Mouse (Mus musculus) limb, embryonic 15.5 days (tissue): ENCODE measurements at regions not wholly inside any gene's neighbourhood (a gene's known extent, or its start where the extent isn't known, plus 50 kb on each side); places are given as distances from the start of the nearest gene placed in this dataset.

Source experiments
- ATAC-seq: fragments of 200-750 bp; cut with Nextera tagmentation; 2 replicates; pipeline ENCODE4 v1.8.0; 2017; ENCODE audit warnings: low read depth, moderate TSS enrichment; ENCODE audit not compliant: insufficient number of reproducible peaks, low FRiP score, low TSS enrichment
- H3K27ac ChIP-seq: fragments of 300-500 bp; sonication (generic); 2 replicates; pipeline ENCODE4 v1.5.1; 2015; ENCODE audit warnings: moderate library complexity, mild to moderate bottlenecking, inconsistent platforms
- H3K27me3 ChIP-seq: fragments of 300-500 bp; sonication (generic); 2 replicates; pipeline ENCODE4 v1.6.1; 2015; ENCODE audit warnings: inconsistent platforms
- H3K36me3 ChIP-seq: fragments of 300-500 bp; sonication (generic); 2 replicates; pipeline ENCODE4 v1.6.1; 2015; ENCODE audit warnings: inconsistent platforms
- H3K4me1 ChIP-seq: fragments of 300-500 bp; sonication (generic); 2 replicates; pipeline ENCODE4 v1.6.1; 2015; ENCODE audit warnings: inconsistent platforms
- H3K4me2 ChIP-seq: fragments of 300-500 bp; sonication (generic); 2 replicates; pipeline ENCODE4 v1.6.1; 2015; ENCODE audit warnings: mild to moderate bottlenecking, inconsistent platforms
- H3K4me3 ChIP-seq: fragments of 300-500 bp; sonication (generic); 2 replicates; pipeline ENCODE4 v1.5.1; 2015; ENCODE audit warnings: mild to moderate bottlenecking, inconsistent platforms
- H3K9ac ChIP-seq: fragments of 300-500 bp; sonication (generic); 2 replicates; pipeline ENCODE4 v1.6.1; 2015; ENCODE audit warnings: inconsistent platforms
- H3K9me3 ChIP-seq: fragments of 300-500 bp; sonication (generic); 2 replicates; pipeline ENCODE4 v1.6.1; 2016; ENCODE audit warnings: inconsistent platforms
- WGBS: fragments of 180-500 bp; shearing (Covaris S2); methylation state at CpG from one replicate; pipeline ENCODE4 v1.1.7; 2015; 5-methylcytosine and 5-hydroxymethylcytosine counted together

DNA sequence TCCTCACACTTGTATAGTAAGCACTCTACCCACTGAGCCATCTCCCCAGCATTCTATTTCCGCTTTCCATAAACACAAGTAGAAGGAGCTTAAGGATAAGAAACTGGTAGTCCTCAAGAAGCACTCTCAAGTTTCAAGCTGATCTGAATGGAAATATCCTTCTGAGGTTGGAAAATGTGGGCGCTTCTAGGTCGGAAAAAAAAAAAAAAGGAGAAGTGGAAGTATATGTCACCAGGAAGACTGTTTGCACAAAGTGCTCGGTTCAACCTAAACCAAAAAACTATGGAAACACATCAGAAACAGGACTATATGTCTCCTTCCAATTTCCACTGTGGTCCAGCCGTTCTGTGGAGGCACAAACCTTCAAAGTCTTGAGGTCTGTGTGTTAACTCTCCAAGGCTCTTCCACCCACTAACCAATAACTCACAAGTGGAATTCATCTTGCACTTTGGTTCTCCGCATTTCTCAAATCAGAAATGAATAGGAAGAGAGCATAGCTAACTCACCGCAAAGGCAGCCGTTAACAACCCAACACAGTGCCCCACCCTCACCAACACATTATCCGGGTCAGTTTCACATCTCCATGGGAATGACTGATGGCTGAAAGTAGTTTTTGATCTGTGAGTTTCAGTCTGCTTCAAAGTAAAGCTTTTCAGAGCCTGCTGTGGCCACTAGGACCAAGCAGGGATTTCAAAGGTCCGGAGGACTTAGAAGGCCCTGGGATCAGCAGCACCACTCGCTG is 455.8 kb downstream of the Wdr11 start:
- Histone ChIP-seq H3K4me2 (no peak overlapping the region), H3K27me3 (no peaks in the 10 kb centered on the region), H3K36me3 (no peaks in the 10 kb centered on the region), H3K4me3 (no peak overlapping the region), H3K27ac (0 out of 2 replicates have a peak overlapping the region, but pooled peaks have one; percentile 22), H3K9me3 (no peaks in the 10 kb centered on the region), H3K9ac (no peak overlapping the region), H3K4me1 (peaks cover 6% of the 10 kb centered on the region)
- no peak; the same call in 1 of the 2 replicates for ATAC-seq
- WGBS, result 58% methylated on average over 11 of the region's 11 CpGs

DNA sequence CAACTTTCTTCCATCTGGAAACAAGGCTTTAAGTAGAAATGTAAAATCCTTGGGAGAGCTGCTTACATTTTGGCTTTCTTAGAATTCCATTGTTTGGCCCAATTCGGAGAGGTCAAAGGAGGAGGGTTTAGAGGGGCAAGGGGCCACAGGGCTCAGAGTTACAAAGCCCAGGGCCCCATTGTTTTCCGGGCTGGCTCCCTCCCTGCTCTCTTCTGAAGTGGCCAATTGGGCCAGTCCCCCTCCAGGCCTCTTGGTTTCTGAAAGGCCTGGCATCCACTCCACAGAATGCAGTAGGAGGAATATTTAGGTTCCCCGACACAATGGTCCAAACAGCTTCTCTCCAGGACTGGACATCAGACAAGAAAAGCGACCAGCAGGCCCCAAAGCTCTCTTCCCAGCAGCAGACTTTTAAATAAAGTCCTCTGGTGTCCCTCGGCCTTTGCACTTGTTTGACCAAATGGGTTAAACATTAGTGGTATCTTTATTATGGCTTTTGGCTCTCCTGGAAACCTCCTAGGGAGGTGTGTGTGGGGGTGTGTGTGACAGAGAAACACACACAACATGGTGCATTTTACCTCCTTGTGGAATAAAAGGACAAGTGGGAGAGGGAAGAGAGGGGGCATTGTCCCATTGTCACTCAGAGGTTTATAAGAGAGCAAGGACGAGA is 456.6 kb downstream of the Wdr11 start:
- Histone ChIP-seq H3K36me3 (no peaks in the 10 kb centered on the region), H3K27ac (0 out of 2 replicates have a peak overlapping the region, but pooled peaks have one; percentile 22), H3K4me3 (no peak overlapping the region), H3K9me3 (no peaks in the 10 kb centered on the region), H3K4me2 (no peak overlapping the region), H3K27me3 (no peaks in the 10 kb centered on the region), H3K4me1 (peaks cover 6% of the 10 kb centered on the region), H3K9ac (no peak overlapping the region)
- 70% methylated on average over 6 of the region's 6 CpGs for WGBS
- no peak for ATAC-seq

DNA sequence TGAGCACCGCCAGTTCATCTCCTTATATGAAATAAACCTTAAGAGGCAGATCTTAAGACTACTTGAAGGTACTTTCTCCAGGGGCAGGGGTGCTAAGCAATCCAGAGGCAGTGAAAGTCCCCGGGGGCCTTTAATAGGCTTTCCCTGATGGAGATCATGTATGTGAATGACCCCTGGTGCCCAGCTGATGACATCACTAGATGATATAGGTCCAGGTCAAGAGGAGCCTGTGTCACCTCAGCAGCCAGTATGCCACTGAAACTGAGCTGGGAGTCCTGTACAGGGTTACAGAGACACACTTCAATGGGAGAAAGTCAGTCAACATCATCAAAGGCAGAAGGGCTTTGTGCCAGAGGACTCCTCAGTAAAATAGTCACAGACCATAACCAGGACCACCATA is 457.8 kb downstream of the Wdr11 start:
- Histone ChIP-seq H3K36me3 (no peaks in the 10 kb centered on the region), H3K4me2 (no peak overlapping the region), H3K4me3 (no peak overlapping the region), H3K9ac (no peak overlapping the region), H3K9me3 (no peaks in the 10 kb centered on the region), H3K4me1 (0 out of 2 replicates have a peak, but pooled peaks cover 2% of the 10 kb centered on the region), H3K27me3 (no peaks in the 10 kb centered on the region), H3K27ac (no peak overlapping the region)
- 90% methylated on average over 2 of the region's 2 CpGs for WGBS
- no peak for ATAC-seq

DNA sequence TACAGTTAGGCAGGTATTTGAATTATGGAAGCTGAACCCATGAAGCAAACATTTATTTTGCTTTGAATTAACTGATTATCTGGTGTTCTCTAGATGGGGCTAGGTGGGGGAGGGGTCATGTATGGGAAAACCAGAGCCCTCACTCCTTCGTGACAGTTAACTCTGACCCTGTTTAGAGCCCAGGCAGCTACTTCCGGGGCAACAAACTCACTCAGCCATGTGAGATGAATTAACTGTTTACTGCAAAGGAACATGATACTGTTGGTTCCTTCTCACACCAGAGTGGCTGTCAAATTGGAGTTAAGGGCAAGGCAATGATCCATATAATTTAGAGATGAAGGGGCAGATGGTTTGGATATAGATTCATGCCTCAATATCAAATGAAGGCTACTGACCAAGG is 458.5 kb downstream of the Wdr11 start:
- Histone ChIP-seq H3K27me3 (no peaks in the 10 kb centered on the region), H3K36me3 (no peaks in the 10 kb centered on the region), H3K4me3 (no peak overlapping the region), H3K27ac (no peak overlapping the region), H3K4me1 (0 out of 2 replicates have a peak, but pooled peaks cover 2% of the 10 kb centered on the region), H3K9ac (no peak overlapping the region), H3K4me2 (no peak overlapping the region), H3K9me3 (no peaks in the 10 kb centered on the region)
- ATAC-seq, result no peak
- 9% methylated on average over 2 of the region's 2 CpGs for WGBS

DNA sequence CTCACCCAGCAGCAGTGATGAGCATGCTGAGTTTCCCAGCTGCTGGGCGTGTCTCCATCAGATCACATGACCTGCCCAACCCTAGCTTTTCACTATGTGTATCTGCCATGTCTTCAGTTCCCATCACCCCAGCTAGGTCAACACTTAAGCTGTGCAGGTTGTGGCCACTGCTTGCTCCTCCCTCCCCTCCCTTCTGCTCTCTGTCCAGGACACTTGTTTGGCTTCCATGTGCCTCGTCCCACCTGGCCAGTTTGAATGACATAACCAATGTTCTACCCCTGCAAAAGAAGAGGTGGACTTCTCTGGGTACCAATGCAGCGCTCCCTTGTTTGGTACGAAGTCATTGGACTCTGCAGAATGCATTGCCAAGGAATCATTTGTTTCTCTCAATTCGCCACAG is 460.7 kb downstream of the Wdr11 start:
- Histone ChIP-seq H3K4me2 (no peak overlapping the region), H3K27me3 (no peaks in the 10 kb centered on the region), H3K4me3 (no peak overlapping the region), H3K27ac (no peak overlapping the region), H3K36me3 (no peaks in the 10 kb centered on the region), H3K9me3 (no peaks in the 10 kb centered on the region), H3K4me1 (0 out of 2 replicates have a peak, but pooled peaks cover 2% of the 10 kb centered on the region), H3K9ac (no peak overlapping the region)
- 89% methylated on average over 5 of the region's 5 CpGs for WGBS
- ATAC-seq, result no peak

DNA sequence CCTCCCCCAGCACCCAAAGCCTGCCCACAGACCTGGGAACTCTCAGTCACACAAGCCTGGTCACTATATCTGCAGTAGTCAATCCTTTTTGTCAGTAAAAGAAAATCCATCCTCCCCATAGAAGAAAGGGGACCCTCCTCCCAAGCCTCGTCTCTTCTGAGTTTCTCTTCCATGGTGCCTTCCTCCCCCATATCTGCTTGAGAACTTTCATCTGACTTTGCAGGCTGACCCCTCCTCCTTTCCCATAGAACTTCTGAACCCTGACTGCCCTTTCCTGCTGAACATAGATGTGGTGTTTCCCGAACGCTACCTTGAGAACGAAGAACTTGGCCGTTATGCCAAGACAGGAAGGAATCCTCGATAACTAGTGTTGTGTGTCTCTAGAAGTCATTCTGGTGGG is 462.5 kb downstream of the Ate1 start:
- WGBS, result 83% methylated on average over 6 of the region's 6 CpGs
- Histone ChIP-seq H3K27ac (no peak overlapping the region), H3K9ac (no peak overlapping the region), H3K27me3 (no peaks in the 10 kb centered on the region), H3K4me1 (peaks cover 29% of the 10 kb centered on the region; the same call in 1 of the 2 replicates), H3K9me3 (no peaks in the 10 kb centered on the region), H3K4me3 (no peak overlapping the region), H3K4me2 (no peak overlapping the region), H3K36me3 (no peaks in the 10 kb centered on the region)
- no peak for ATAC-seq

DNA sequence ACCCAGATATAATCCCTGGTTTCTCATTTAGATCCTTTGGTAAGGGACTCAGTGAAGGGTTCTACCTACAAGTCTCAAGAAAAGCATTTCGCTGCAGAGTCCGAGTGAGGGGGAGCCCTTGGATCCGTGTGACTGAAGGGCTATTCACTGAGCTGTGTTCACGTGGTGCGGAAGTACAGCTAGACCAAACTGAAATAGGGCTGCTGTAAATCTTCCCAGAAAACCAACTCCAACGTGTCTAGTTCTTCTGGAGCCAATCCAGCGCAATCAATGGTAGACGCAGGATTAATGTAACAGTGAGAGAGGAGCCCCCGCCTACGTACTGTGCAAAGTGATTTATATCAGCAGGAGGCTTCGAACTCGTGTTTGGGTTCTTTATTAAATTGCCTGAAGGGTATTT is 461.9 kb downstream of the Ate1 start:
- H3K27ac ChIP-seq, result no peak overlapping the region
- WGBS, result 57% methylated on average over 12 of the region's 12 CpGs

DNA sequence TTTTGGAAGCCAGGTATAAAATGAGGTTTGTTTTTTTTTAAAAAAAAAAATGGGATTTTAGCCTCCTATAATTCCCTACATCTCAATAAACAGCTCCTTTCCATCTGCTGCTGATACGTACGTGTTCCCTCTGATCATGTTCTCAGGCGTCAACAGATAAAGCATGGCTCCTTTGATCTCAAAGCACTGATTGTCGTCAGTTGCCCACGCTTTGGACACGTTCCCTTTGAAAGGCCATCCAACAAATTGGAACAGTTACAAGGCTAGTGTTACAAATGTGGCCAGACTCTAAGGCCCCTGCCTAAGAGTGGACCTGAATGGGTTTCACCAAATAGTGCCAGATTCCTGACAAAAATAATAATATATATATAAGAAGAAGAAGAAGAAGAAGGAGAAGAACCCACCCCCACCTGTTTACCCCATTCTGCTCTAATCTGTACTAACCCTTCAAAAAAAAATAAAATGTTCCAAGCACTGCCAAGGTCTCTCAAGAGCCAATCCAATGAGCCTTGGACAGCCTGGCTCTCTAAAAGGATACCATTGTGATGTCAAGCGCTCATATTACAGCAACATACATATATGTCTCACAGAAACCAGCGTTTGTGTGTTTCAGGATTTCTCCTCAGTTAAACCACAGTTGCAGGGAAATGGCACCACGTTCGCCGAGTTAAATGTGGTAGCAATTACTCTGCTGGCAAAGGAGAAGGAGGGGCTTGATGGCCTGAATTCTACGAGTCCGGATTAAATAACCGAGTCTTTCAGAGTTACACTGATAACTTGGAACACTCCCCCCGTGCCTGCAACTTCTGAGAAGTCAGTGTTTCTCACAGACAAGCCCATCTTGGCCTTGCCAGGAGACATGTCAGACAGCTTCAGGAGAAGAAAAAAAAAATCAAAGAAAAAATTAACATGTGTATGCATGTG is 460.2 kb downstream of the Ate1 start:
- no peaks in the 10 kb centered on the region for H3K9me3 ChIP-seq
- H3K27me3 ChIP-seq, result no peaks in the 10 kb centered on the region
- no peak overlapping the region for H3K9ac ChIP-seq
- ATAC-seq, result no peak
- H3K36me3 ChIP-seq, result no peaks in the 10 kb centered on the region
- no peak overlapping the region; the same call in 1 of the 2 replicates for H3K4me2 ChIP-seq
- WGBS, result 34% methylated on average over 15 of the region's 15 CpGs
- peak overlapping the region; percentile 54 for H3K27ac ChIP-seq
- peaks cover 34% of the 10 kb centered on the region for H3K4me1 ChIP-seq
- no peak overlapping the region for H3K4me3 ChIP-seq

More for the DNA sequence above, 461.9 kb downstream of the Ate1 start:
- Histone ChIP-seq H3K4me1 (peaks cover 29% of the 10 kb centered on the region; the same call in 1 of the 2 replicates), H3K9ac (no peak overlapping the region), H3K27me3 (no peaks in the 10 kb centered on the region), H3K9me3 (no peaks in the 10 kb centered on the region), H3K36me3 (no peaks in the 10 kb centered on the region), H3K4me2 (no peak overlapping the region), H3K4me3 (no peak overlapping the region)
- 0 out of 2 replicates have a peak, but pooled peaks have one; percentile 35 for ATAC-seq

DNA sequence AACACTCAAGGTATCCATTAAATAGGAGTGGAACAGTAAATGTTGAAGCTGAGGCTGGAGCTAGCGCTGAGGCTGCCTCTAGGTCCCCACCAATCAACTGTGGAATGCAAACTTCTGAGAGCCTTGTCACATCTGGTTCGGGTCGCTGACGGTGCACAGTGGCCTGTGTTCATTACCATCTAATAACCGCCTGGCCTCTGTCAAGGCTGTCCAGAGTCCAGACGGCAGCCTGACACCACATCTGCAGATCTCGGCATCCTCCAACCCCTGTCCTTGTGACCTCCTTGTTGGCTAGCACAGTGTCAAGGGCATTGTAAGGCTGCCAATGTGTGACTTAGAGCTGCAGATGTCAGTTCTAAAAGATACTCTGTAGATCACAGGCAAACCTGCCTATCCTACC is 455.7 kb downstream of the Ate1 start:
- peaks cover 24% of the 10 kb centered on the region for H3K4me1 ChIP-seq
- WGBS, result 18% methylated on average over 7 of the region's 7 CpGs
- H3K4me2 ChIP-seq, result no peak overlapping the region
- no peaks in the 10 kb centered on the region for H3K9me3 ChIP-seq
- no peaks in the 10 kb centered on the region for H3K27me3 ChIP-seq
- ATAC-seq, result no peak
- no peaks in the 10 kb centered on the region for H3K36me3 ChIP-seq
- 0 out of 2 replicates have a peak overlapping the region, but pooled peaks have one; percentile 18 for H3K27ac ChIP-seq
- H3K4me3 ChIP-seq, result no peak overlapping the region
- no peak overlapping the region for H3K9ac ChIP-seq

DNA sequence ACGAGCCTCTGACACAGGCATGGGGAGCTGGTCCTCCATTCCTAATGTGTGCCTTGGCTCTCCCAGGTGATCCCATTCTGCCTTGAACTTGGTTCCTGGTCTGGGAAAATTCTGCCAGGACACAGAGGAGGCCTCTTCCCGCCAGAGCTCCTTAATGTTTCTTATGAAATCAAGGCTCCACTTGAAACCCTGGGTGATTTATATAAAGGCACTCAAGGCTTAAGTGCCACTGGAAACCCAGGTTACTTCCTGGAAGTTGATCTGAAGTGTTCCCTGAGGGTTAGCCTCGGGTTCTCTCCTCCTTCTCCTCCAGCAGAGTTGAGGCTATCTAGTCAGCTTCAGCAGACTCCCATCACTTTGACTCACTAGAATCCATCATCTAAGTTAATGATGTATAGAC is 451.9 kb downstream of the Ate1 start:
- WGBS, result 59% methylated on average over 3 of the region's 3 CpGs

DNA sequence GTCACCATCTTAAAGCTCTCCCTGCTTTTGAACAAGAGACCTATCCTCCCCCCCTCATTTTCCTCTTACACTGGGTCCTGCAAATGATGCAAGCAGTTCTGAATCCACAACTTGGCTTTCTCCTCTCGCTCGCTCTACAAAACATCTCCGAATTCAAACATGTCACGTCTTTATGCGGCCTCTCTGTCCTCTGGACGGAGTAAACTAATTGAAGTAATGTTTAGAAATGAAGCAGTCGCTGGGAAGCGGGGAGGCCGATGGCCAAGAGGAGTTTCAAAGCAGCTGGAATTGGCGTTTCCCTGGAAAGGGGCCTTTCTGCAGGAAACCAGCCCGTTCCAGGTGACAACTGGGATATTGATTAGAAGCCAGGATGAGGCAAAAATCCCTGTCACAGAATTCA is 446.8 kb downstream of the Ate1 start:
- 40% methylated on average over 11 of the region's 11 CpGs for WGBS
- Histone ChIP-seq H3K9me3 (no peaks in the 10 kb centered on the region), H3K4me1 (peaks cover 16% of the 10 kb centered on the region), H3K4me3 (peak overlapping the region; percentile 30), H3K27me3 (peaks cover 4% of the 10 kb centered on the region; the same call in 1 of the 2 replicates), H3K36me3 (no peaks in the 10 kb centered on the region), H3K4me2 (peak overlapping the region; percentile 49), H3K27ac (peak overlapping the region; percentile 78), H3K9ac (no peak overlapping the region)
- no peak for ATAC-seq

More for the DNA sequence above, 451.9 kb downstream of the Ate1 start:
- Histone ChIP-seq H3K9ac (no peak overlapping the region), H3K36me3 (no peaks in the 10 kb centered on the region), H3K9me3 (no peaks in the 10 kb centered on the region), H3K27ac (no peak overlapping the region), H3K27me3 (no peaks in the 10 kb centered on the region), H3K4me3 (no peak overlapping the region), H3K4me2 (no peak overlapping the region), H3K4me1 (peaks cover 12% of the 10 kb centered on the region)
- ATAC-seq, result no peak
